Mouse (Mus musculus): ENCODE results near the gene Rtn2. TPM values are rescaled to one million over a fixed set of nuclear protein-coding genes. Genes with fewer than 3 reads are reported as not detected.
A peak's percentile ranks its signal among the peaks of the same experiment; 100 is the strongest.

The Rtn2 gene
- polyA plus RNA-seq, 1 experiment from 2014 or later, result 17.9 TPM

DNA sequence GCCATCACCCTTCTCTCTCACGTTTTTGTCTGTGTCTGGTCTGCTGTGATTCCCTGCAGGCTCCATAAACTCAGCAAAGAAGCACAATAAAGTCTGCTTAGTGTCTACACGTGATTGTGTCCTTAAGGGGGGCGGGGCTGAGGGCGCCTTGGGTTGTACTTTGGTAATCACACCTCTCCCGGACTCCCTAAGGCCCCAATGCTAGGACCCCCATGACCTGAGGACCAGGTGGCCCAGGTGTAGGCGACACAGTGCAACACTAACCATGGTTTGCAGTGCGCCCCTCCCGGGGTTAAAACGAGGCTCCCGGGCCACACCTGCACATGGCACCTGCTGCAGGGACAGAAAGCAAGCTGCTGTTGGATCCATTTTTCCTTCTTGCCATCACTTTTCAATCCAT, 58.8 kb downstream of the Rtn2 start:
- Histone ChIP-seq H3K9ac (no peak overlapping the region), H3K27ac (no peak overlapping the region), H3K9me3 (no peaks in the 10 kb centered on the region), H3K36me3 (no peaks in the 10 kb centered on the region), H3K4me2 (replicated peaks) (peak overlapping the region; percentile 95), H3K4me3 (peak overlapping the region; percentile 50; the same call in 1 of the 2 replicates), H3K4me1 (peaks cover 30% of the 10 kb centered on the region), H3K27me3 (peaks cover 17% of the 10 kb centered on the region)
- WGBS, result 26% methylated on average over 10 of the region's 10 CpGs
- no peak for ATAC-seq (ENCODE audit: insufficient number of reproducible peaks, insufficient read depth, low FRiP score, low TSS enrichment)

DNA sequence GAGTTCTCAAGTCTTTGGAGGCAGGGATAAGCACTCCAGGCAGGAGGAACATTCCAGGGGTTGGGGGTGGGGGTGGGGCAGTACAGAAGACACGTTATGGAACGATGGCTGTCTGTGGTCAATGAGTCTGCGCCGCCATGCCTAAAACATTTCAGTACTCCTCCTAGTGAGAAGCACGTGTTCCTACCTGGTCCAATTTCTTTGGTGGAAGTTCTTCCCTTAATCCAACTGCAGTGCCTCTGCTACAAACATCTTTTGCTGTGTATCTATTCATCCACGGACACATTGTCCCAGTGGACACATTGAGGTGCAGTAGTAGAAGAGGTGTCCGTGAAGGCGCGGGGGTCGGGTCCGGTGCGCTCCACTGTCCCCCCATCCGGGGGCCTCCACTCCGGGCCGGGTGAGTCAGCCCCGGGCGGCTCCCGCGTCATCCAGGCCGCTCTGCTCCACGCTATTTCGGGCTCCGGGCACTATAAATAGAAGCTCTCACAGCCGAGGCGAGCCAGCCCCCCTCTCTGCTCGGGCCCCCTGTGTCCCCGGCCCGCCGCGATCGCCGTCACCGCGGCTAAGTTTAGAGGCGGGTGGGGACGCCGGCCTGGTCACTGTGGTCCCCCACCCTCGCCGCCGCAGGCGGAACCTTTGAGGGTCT, 59.5 kb downstream of the Rtn2 start:
- peak overlapping the region; percentile 63 for H3K9ac ChIP-seq
- ATAC-seq (ENCODE audit: insufficient number of reproducible peaks, insufficient read depth, low FRiP score, low TSS enrichment), result no peak
- H3K4me3 ChIP-seq, result peak overlapping the region; percentile 50
- H3K9me3 ChIP-seq, result no peaks in the 10 kb centered on the region
- under 1% methylated on average over 41 of the region's 41 CpGs for WGBS
- H3K4me2 ChIP-seq (replicated peaks), result peak overlapping the region; percentile 95
- H3K4me1 ChIP-seq, result peaks cover 35% of the 10 kb centered on the region
- H3K27ac ChIP-seq, result no peak overlapping the region
- no peaks in the 10 kb centered on the region for H3K36me3 ChIP-seq
- H3K27me3 ChIP-seq, result peaks cover 17% of the 10 kb centered on the region

DNA sequence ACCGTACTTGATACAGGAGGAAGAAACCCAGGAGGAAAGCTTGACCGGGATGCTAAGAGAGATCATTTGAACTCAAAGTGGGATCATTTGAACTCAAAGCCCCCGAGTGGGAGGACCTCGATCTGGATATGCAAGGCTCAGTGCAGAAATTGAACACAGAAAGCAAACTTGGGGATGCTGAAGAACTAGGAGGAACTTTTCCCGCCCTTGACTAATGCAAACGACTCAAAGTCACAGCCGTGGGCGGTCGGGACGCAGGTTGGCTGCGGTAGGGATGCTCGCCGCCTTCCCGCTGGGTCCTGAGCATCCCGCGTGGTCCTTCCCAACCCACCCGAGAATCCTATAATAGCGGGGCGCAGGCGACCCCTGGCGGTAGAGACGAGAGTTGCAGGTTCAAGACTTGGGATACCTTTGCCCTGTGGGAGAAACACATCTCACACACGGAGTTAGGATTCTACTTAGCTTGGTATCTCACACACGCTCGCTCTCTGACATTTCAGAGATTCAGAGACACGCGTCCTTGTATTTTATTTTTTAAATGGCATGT, 60.1 kb downstream of the Rtn2 start:
- no peak overlapping the region for H3K27ac ChIP-seq
- peaks cover 17% of the 10 kb centered on the region for H3K27me3 ChIP-seq
- no peaks in the 10 kb centered on the region for H3K36me3 ChIP-seq
- H3K4me3 ChIP-seq, result peak overlapping the region; percentile 50
- H3K9me3 ChIP-seq, result no peaks in the 10 kb centered on the region
- no peak for ATAC-seq (ENCODE audit: insufficient number of reproducible peaks, insufficient read depth, low FRiP score, low TSS enrichment)
- peak overlapping the region; percentile 95 for H3K4me2 ChIP-seq (replicated peaks)
- peaks cover 35% of the 10 kb centered on the region for H3K4me1 ChIP-seq
- WGBS, result under 1% methylated on average over 27 of the region's 27 CpGs
- H3K9ac ChIP-seq, result peak overlapping the region; percentile 63

DNA sequence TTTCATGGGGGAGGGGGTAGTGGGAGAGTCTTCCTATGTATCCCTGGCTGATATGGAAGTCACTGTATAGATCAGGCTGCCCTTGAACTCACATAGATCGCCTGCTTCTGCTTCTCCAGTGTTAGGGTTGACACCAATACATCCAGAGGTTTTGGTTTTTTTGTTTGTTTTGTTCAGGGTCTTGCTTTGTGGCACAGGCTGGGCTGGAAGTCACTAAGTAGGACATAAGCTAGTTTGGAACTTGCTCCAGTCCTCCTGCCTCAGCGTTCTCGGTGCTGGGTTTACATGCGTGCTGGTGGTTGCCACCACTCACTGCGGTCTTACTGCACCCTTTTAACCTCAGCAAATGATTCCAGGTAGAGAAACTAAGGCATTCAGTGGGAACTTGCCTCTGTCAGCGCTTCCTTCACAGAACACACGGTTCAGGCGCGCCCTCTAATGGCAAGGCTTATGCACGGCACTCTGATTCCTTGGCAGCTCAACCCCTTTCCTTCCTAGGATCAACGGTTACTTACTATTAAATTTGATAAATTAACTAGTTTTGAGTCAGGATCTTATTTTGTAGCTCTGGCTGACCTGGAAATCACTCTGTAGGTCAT, 60.9 kb downstream of the Rtn2 start:
- no peaks in the 10 kb centered on the region for H3K9me3 ChIP-seq
- no peak overlapping the region for H3K9ac ChIP-seq
- H3K36me3 ChIP-seq, result peaks cover 5% of the 10 kb centered on the region
- H3K4me1 ChIP-seq, result peaks cover 35% of the 10 kb centered on the region
- peak overlapping the region; percentile 95 for H3K4me2 ChIP-seq (replicated peaks)
- H3K4me3 ChIP-seq, result no peak overlapping the region
- H3K27me3 ChIP-seq, result peaks cover 17% of the 10 kb centered on the region
- WGBS, result 2% methylated on average over 11 of the region's 11 CpGs
- H3K27ac ChIP-seq, result no peak overlapping the region
- ATAC-seq (ENCODE audit: insufficient number of reproducible peaks, insufficient read depth, low FRiP score, low TSS enrichment), result no peak

DNA sequence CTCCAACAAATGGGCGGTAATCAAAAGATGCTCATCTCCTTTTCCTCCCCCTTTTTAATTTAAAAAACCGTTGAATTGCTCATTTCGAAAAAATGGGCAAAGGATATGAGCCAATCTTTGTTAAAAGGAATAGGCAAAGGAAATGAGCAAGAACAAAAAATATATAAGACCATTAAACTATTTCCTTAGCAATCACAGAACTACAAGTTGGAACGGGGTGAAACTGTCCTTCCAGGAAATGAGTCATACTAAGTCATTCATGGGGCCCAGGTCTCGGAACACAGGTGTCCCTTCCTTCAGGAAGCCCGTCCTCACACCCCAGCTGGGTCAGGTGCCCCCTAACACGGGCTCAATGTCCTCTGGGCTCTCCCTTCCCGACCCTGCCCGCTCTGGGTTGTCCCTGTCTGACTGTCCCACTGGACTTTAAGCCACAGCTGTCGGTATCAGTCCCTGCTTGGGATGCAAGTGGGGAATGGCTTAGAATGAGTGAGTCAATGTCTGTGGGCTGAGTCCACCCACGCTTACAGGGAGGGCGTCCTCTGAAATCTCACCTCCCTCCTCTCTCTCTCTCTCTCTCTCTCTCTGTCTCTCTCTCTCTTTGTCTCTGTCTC, 61.9 kb downstream of the Rtn2 start, which contains the start of gene Ercc1:
Gene Ercc1 (plus strand): TSS at position 542 of the 611 bp plus-strand sequence.
- Histone ChIP-seq H3K4me3 (peak within 1 kb of the TSS; percentile 68), H3K36me3 (peaks cover 15% of the 10 kb centered on the region), H3K9me3 (no peaks in the 10 kb centered on the region), H3K27me3 (peaks cover 17% of the 10 kb centered on the region), H3K9ac (peak within 1 kb of the TSS; percentile 41), H3K4me2 (replicated peaks) (peak within 1 kb of the TSS; percentile 73), H3K27ac (peak within 1 kb of the TSS; percentile 91), H3K4me1 (peaks cover 35% of the 10 kb centered on the region)
- 26% methylated on average over 12 of the region's 12 CpGs for WGBS
- ATAC-seq (ENCODE audit: insufficient number of reproducible peaks, insufficient read depth, low FRiP score, low TSS enrichment), result no peak

DNA sequence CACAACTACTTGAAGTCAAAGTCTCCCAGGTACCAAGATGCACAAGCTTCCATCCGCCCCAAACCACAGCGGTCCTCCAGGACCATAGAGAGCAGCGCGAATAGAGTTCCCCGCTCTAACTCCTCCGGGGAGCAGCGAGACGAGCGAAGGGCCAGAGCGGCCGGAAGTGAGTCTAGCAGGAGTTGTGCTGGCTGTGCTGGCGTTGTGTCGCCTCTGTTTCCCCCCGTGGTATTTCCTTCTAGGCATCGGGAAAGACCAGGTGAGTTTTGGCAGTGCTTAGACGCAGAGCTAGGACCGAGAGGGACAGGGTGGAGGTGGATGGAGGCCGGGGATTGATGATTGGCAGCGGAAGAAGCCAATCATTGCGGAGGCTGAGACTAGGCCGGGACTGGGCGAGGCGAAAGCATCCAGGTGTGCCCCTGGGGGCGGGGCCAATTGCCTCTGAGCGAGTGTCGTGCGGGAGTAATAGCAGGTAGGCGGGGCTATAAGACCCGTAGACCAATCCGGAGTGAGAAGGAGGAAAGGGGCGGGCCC, 62.6 kb downstream of the Rtn2 start:
- Histone ChIP-seq H3K4me2 (replicated peaks) (peak overlapping the region; percentile 73), H3K4me1 (peaks cover 35% of the 10 kb centered on the region), H3K27me3 (peaks cover 17% of the 10 kb centered on the region), H3K36me3 (peaks cover 22% of the 10 kb centered on the region), H3K27ac (peak overlapping the region; percentile 91), H3K9me3 (no peaks in the 10 kb centered on the region), H3K9ac (peak overlapping the region; percentile 41), H3K4me3 (peak overlapping the region; percentile 68)
- WGBS, result under 1% methylated on average over 31 of the region's 31 CpGs
- ATAC-seq (ENCODE audit: insufficient number of reproducible peaks, insufficient read depth, low FRiP score, low TSS enrichment), result peak; percentile 90

Other genes with a start within 250 kb of the Rtn2 start
- not detected in 2 replicates for gene Rsph6a, start 227.9 kb upstream of the Rtn2 start, polyA plus RNA-seq (2016; fragmentation: Nextera tagmentation; extraction: Ambion mirVana)
- gene Dmwd, start 206.4 kb upstream of the Rtn2 start, polyA plus RNA-seq (2016; fragmentation: Nextera tagmentation; extraction: Ambion mirVana), result 18.8 and 23.1 TPM in 2 replicates
- gene Dmpk, start 198.8 kb upstream of the Rtn2 start, polyA plus RNA-seq (2016; fragmentation: Nextera tagmentation; extraction: Ambion mirVana), result 17.5 and 19.1 TPM in 2 replicates
- 16.6 and 16.9 TPM in 2 replicates for gene Six5, start 188.0 kb upstream of the Rtn2 start, polyA plus RNA-seq (2016; fragmentation: Nextera tagmentation; extraction: Ambion mirVana)
- 3.6 and 3.8 TPM in 2 replicates for gene Gm4969, start 164.3 kb upstream of the Rtn2 start, polyA plus RNA-seq (2016; fragmentation: Nextera tagmentation; extraction: Ambion mirVana)
- 19.8 and 21.6 TPM in 2 replicates for gene Fbxo46, start 162.8 kb upstream of the Rtn2 start, polyA plus RNA-seq (2016; fragmentation: Nextera tagmentation; extraction: Ambion mirVana)
- gene Qpctl, start 133.3 kb upstream of the Rtn2 start, polyA plus RNA-seq (2016; fragmentation: Nextera tagmentation; extraction: Ambion mirVana), result 16.7 and 17.4 TPM in 2 replicates
- 149 and 166 TPM in 2 replicates for gene Snrpd2, start 132.9 kb upstream of the Rtn2 start, polyA plus RNA-seq (2016; fragmentation: Nextera tagmentation; extraction: Ambion mirVana)
- gene Gipr, start 116.5 kb upstream of the Rtn2 start, polyA plus RNA-seq (2016; fragmentation: Nextera tagmentation; extraction: Ambion mirVana), result 0.54 and 0.84 TPM in 2 replicates
- gene Eml2, start 106.2 kb upstream of the Rtn2 start, polyA plus RNA-seq (2016; fragmentation: Nextera tagmentation; extraction: Ambion mirVana), result 4.5 and 4.9 TPM in 2 replicates
- 1.4 and 1.7 TPM in 2 replicates for gene Gpr4, start 70.1 kb upstream of the Rtn2 start, polyA plus RNA-seq (2016; fragmentation: Nextera tagmentation; extraction: Ambion mirVana)
- 38.2 and 40.1 TPM in 2 replicates for gene Opa3, start 54.3 kb upstream of the Rtn2 start, polyA plus RNA-seq (2016; fragmentation: Nextera tagmentation; extraction: Ambion mirVana)
- gene Vasp, start 10.8 kb upstream of the Rtn2 start, polyA plus RNA-seq (2016; fragmentation: Nextera tagmentation; extraction: Ambion mirVana), result 68.2 and 69.3 TPM in 2 replicates
- 0.18 TPM in 1 of 2 replicates, not detected in the other for gene Ppm1n, start 2.6 kb upstream of the Rtn2 start, polyA plus RNA-seq (2016; fragmentation: Nextera tagmentation; extraction: Ambion mirVana)
- gene Fosb, start 27.4 kb downstream of the Rtn2 start, polyA plus RNA-seq (2016; fragmentation: Nextera tagmentation; extraction: Ambion mirVana), result 0.05 TPM in 1 of 2 replicates, not detected in the other
- gene Ercc1, start 62.2 kb downstream of the Rtn2 start, polyA plus RNA-seq (2016; fragmentation: Nextera tagmentation; extraction: Ambion mirVana), result 92.3 and 94.5 TPM in 2 replicates
- 27.1 and 28.0 TPM in 2 replicates for gene Cd3eap, start 76.9 kb downstream of the Rtn2 start, polyA plus RNA-seq (2016; fragmentation: Nextera tagmentation; extraction: Ambion mirVana)
- gene Ppp1r13l, start 77.1 kb downstream of the Rtn2 start, polyA plus RNA-seq (2016; fragmentation: Nextera tagmentation; extraction: Ambion mirVana), result 7.3 and 8.1 TPM in 2 replicates
- gene Ercc2, start 99.4 kb downstream of the Rtn2 start, polyA plus RNA-seq (2016; fragmentation: Nextera tagmentation; extraction: Ambion mirVana), result 19.9 and 23.2 TPM in 2 replicates
- gene Klc3, start 121.5 kb downstream of the Rtn2 start, polyA plus RNA-seq (2016; fragmentation: Nextera tagmentation; extraction: Ambion mirVana), result 10.6 and 10.7 TPM in 2 replicates
- 0.52 TPM in 1 of 2 replicates, not detected in the other for gene Ckm, start 122.2 kb downstream of the Rtn2 start, polyA plus RNA-seq (2016; fragmentation: Nextera tagmentation; extraction: Ambion mirVana)
- 16.3 and 17.9 TPM in 2 replicates for gene Mark4, start 176.2 kb downstream of the Rtn2 start, polyA plus RNA-seq (2016; fragmentation: Nextera tagmentation; extraction: Ambion mirVana)
- gene Exoc3l2, start 180.7 kb downstream of the Rtn2 start, polyA plus RNA-seq (2016; fragmentation: Nextera tagmentation; extraction: Ambion mirVana), result 1.0 and 1.8 TPM in 2 replicates
- gene Bloc1s3, start 225.7 kb downstream of the Rtn2 start, polyA plus RNA-seq (2016; fragmentation: Nextera tagmentation; extraction: Ambion mirVana), result 4.1 and 4.6 TPM in 2 replicates
- 61.7 and 63.5 TPM in 2 replicates for gene Trappc6a, start 225.8 kb downstream of the Rtn2 start, polyA plus RNA-seq (2016; fragmentation: Nextera tagmentation; extraction: Ambion mirVana)
- gene Nkpd1, start 235.2 kb downstream of the Rtn2 start, polyA plus RNA-seq (2016; fragmentation: Nextera tagmentation; extraction: Ambion mirVana), result 0.06 TPM in 1 of 2 replicates, not detected in the other

Data from embryonic facial prominence, embryonic 12.5 days (tissue).